Mouse (Mus musculus): ENCODE measurements around the gene Alg14. TPM values are rescaled to one million over a fixed set of nuclear protein-coding genes. Genes with fewer than 3 reads are reported as not detected.

The Alg14 gene
- total and polyA plus RNA-seq, 3 experiments = 3.2 to 20.1 TPM; not detected in 1

- DNase-seq (ENCODE audit: low read depth, low spot score) = no peak
- TF ChIP-seq ZKSCAN1 (IDR thresholded peaks at IDR 0.05; ENCODE audit: low read depth, low read length) = no peak
- TF ChIP-seq USF1 (IDR thresholded peaks at IDR 0.05; ENCODE audit: low read depth, low read length) = no peak
- TF ChIP-seq BHLHE40 (IDR thresholded peaks at IDR 0.05; ENCODE audit: borderline replicate concordance, low read depth, low read length) = no peak
- no peak for TF ChIP-seq MXI1 (IDR thresholded peaks at IDR 0.05; ENCODE audit: low read depth, low read length)
- TF ChIP-seq GATA1 (IDR thresholded peaks at IDR 0.05; ENCODE audit: low read depth, low read length) = no peak
- no peak for TF ChIP-seq SMC3 (IDR thresholded peaks at IDR 0.05; ENCODE audit: low read depth, low read length)
- no peak for TF ChIP-seq TAL1 (IDR thresholded peaks at IDR 0.05; ENCODE audit: low read length)
- no peak for TF ChIP-seq HCFC1 (IDR thresholded peaks at IDR 0.05; ENCODE audit: low read depth, low read length)
- TF ChIP-seq MAX (IDR thresholded peaks at IDR 0.05; ENCODE audit: low read length) = no peak
- no peak for TF ChIP-seq RAD21 (IDR thresholded peaks at IDR 0.05; ENCODE audit: low read depth, low read length)
- TF ChIP-seq POLR2AphosphoS2 (IDR thresholded peaks at IDR 0.05; ENCODE audit: low read length) = no peak
- TF ChIP-seq MAZ (IDR thresholded peaks at IDR 0.05; ENCODE audit: low read depth, low read length) = no peak
- no peak for TF ChIP-seq ZMIZ1 (IDR thresholded peaks at IDR 0.05; ENCODE audit: low read depth, low read length)
- no peak for TF ChIP-seq CHD1 (IDR thresholded peaks at IDR 0.05; ENCODE audit: low read depth, low read length)
- TF ChIP-seq TCF12 (IDR thresholded peaks at IDR 0.05; ENCODE audit: low read depth, low read length) = no peak
- TF ChIP-seq UBTF (IDR thresholded peaks at IDR 0.05; ENCODE audit: borderline replicate concordance, insufficient read depth, low read depth, low read length) = no peak
- no peaks in the 10 kb centered on the region; a peak in 1 of 4 replicates for H3K27me3 ChIP-seq (ENCODE audit: control insufficient read depth in 1 of 2, insufficient read depth in 2 of 2, low read length in 2 of 2)
These were observed 109.8 kb downstream of the Alg14 start for GRCm38 (mm10) chr3:121401384-121401783.

GRCm38 (mm10) chr3:121402096-121402495 lies 110.5 kb downstream of the Alg14 start:
- H3K27ac ChIP-seq (ENCODE audit: control insufficient read depth, low read depth, low read length) = no peak overlapping the region
- no peak overlapping the region for H3K9ac ChIP-seq (ENCODE audit: control insufficient read depth, low read depth, low read length, poor library complexity, severe bottlenecking)
- H3K36me3 ChIP-seq (ENCODE audit: control insufficient read depth in 1 of 2, insufficient read depth in 2 of 2, low read length in 2 of 2) = no peaks in the 10 kb centered on the region
- no peak for TF ChIP-seq JUND (IDR thresholded peaks at IDR 0.05; ENCODE audit: low read depth, low read length)
- no peak for TF ChIP-seq CHD2 (IDR thresholded peaks at IDR 0.05; ENCODE audit: low read length)
- no peak for TF ChIP-seq RCOR1 (IDR thresholded peaks at IDR 0.05; ENCODE audit: low read depth, low read length)
- TF ChIP-seq SIN3A (IDR thresholded peaks at IDR 0.05; ENCODE audit: low read length) = no peak
- no peak for TF ChIP-seq POLR2A (IDR thresholded peaks at IDR 0.05; ENCODE audit: control insufficient read depth in 1 of 2, insufficient read depth in 1 of 2, low read depth in 1 of 2, low read length in 2 of 2, poor library complexity in 1 of 2)
- TF ChIP-seq NELFE (IDR thresholded peaks at IDR 0.05; ENCODE audit: low read depth, low read length) = no peak
- no peak for TF ChIP-seq BHLHE40 (IDR thresholded peaks at IDR 0.05; ENCODE audit: borderline replicate concordance, low read depth, low read length)
- TF ChIP-seq POLR2AphosphoS5 (IDR thresholded peaks at IDR 0.05; ENCODE audit: borderline replicate concordance, low read depth, low read length) = no peak
- TF ChIP-seq MAZ (IDR thresholded peaks at IDR 0.05; ENCODE audit: low read depth, low read length) = no peak
- no peak for TF ChIP-seq TBP (IDR thresholded peaks at IDR 0.05; ENCODE audit: low read depth, low read length)
- TF ChIP-seq ELF1 (IDR thresholded peaks at IDR 0.05; ENCODE audit: low read depth, low read length) = no peak
- no peak for TF ChIP-seq ZNF384 (IDR thresholded peaks at IDR 0.05; ENCODE audit: low read depth, low read length)
- no peak for TF ChIP-seq MXI1 (IDR thresholded peaks at IDR 0.05; ENCODE audit: low read depth, low read length)
- no peak for TF ChIP-seq NRF1 (IDR thresholded peaks at IDR 0.05; ENCODE audit: insufficient read depth, low read depth, low read length, poor library complexity, severe bottlenecking)
- no peak for TF ChIP-seq MYB (IDR thresholded peaks at IDR 0.05; ENCODE audit: low read depth, low read length)
- no peaks in the 10 kb centered on the region for H3K79me2 ChIP-seq (ENCODE audit: control insufficient read depth, insufficient read depth, low read length, poor library complexity)
- H3K9me3 ChIP-seq (replicated peaks; ENCODE audit: insufficient read depth, low read length) = no peaks in the 10 kb centered on the region
- no peaks in the 10 kb centered on the region; a peak in 1 of 4 replicates for H3K27me3 ChIP-seq (ENCODE audit: control insufficient read depth in 1 of 2, insufficient read depth in 2 of 2, low read length in 2 of 2)
- DNase-seq (ENCODE audit: low read depth, low spot score) = no peak
- H3K4me1 ChIP-seq (ENCODE audit: control insufficient read depth in 1 of 2, insufficient read depth in 2 of 2, low read length in 2 of 2) = no peaks in the 10 kb centered on the region
- no peak overlapping the region for H3K4me3 ChIP-seq (ENCODE audit: control insufficient read depth in 1 of 2, insufficient read depth in 1 of 2, low read depth in 2 of 2, low read length in 2 of 2)

More at GRCm38 (mm10) chr3:121401384-121401783, 109.8 kb downstream of the Alg14 start:
- Histone ChIP-seq H3K27ac (ENCODE audit: control insufficient read depth, low read depth, low read length) (no peak overlapping the region), H3K79me2 (ENCODE audit: control insufficient read depth, insufficient read depth, low read length, poor library complexity) (no peaks in the 10 kb centered on the region), H3K9ac (ENCODE audit: control insufficient read depth, low read depth, low read length, poor library complexity, severe bottlenecking) (no peak overlapping the region), H3K4me3 (ENCODE audit: control insufficient read depth in 1 of 2, insufficient read depth in 1 of 2, low read depth in 2 of 2, low read length in 2 of 2) (no peak overlapping the region), H3K36me3 (ENCODE audit: control insufficient read depth in 1 of 2, insufficient read depth in 2 of 2, low read length in 2 of 2) (no peaks in the 10 kb centered on the region), H3K4me1 (ENCODE audit: control insufficient read depth in 1 of 2, insufficient read depth in 2 of 2, low read length in 2 of 2) (no peaks in the 10 kb centered on the region), H3K9me3 (replicated peaks; ENCODE audit: insufficient read depth, low read length) (no peaks in the 10 kb centered on the region)
